Mouse (Mus musculus) ES-E14 (cell line): Measurements from ENCODE around the gene Pcdh15. TPM values are rescaled to one million over a fixed set of nuclear protein-coding genes. Genes with fewer than 3 reads are reported as not detected.

Experiments
- DNase-seq: peaks from one replicate; pipeline ENCODE4 v3.0.0-alpha.2; 2013; ENCODE audit warnings: low read depth, low spot score
- H3K27ac ChIP-seq: 2 replicates; pipeline ENCODE4 v1.5.1; 2012; ENCODE audit warnings: low read depth, mild to moderate bottlenecking, low read length, moderate library complexity, mixed read lengths; ENCODE audit not compliant: poor library complexity, insufficient read depth, severe bottlenecking
- H3K36me3 ChIP-seq: 2 replicates; pipeline ENCODE4 v1.6.1; 2012; ENCODE audit warnings: mild to moderate bottlenecking, low read length, moderate library complexity, mixed read lengths; ENCODE audit not compliant: control insufficient read depth, poor library complexity, insufficient read depth, severe bottlenecking
- H3K4me1 ChIP-seq, 2 experiments: fragments of 150-350 bp in 1 of 2; sonication (generic) in 1 of 2; 2 replicates each; pipeline ENCODE4 v1.6.1; 2012; ENCODE audit warnings: low read length in 2 of 2, mild to moderate bottlenecking in 1 of 2, mixed read lengths in 1 of 2; ENCODE audit not compliant: control insufficient read depth in 2 of 2, insufficient read depth in 2 of 2, poor library complexity in 1 of 2
- H3K4me3 ChIP-seq, 2 experiments: fragments of 150-350 bp in 1 of 2; sonication (generic) in 1 of 2; 2 replicates each; pipeline ENCODE4 v1.5.1; 2012; ENCODE audit warnings: low read length in 2 of 2, low read depth in 1 of 2, mild to moderate bottlenecking in 1 of 2, mixed read lengths in 1 of 2; ENCODE audit not compliant: insufficient read depth in 1 of 2, poor library complexity in 1 of 2, severe bottlenecking in 1 of 2
- H3K9ac ChIP-seq: 2 replicates; pipeline ENCODE4 v1.6.1; 2012; ENCODE audit warnings: low read depth, mild to moderate bottlenecking, low read length, mixed read lengths; ENCODE audit not compliant: poor library complexity, insufficient read depth, severe bottlenecking
- H3K9me3 ChIP-seq: fragments of 150-350 bp; sonication (generic); 2 replicates; pipeline ENCODE4 v1.6.1; 2012; ENCODE audit warnings: low read depth, mild to moderate bottlenecking, low read length; ENCODE audit not compliant: control insufficient read depth, insufficient read depth
- CHD2 ChIP-seq: IDR thresholded peaks from 2 replicates; pipeline ENCODE4 v1.6.1; 2014; ENCODE audit warnings: mild to moderate bottlenecking, low read depth, low read length, inconsistent platforms
- HCFC1 ChIP-seq: IDR thresholded peaks from 2 replicates; pipeline ENCODE4 v1.6.1; 2012; ENCODE audit warnings: low read length, inconsistent platforms, borderline replicate concordance; ENCODE audit not compliant: insufficient read depth
- MAFK ChIP-seq: IDR thresholded peaks from 2 replicates; pipeline ENCODE4 v1.6.1; 2014; ENCODE audit warnings: mild to moderate bottlenecking, low read depth, low read length, inconsistent platforms; ENCODE audit not compliant: insufficient read depth
- ZC3H11A ChIP-seq: IDR thresholded peaks from 2 replicates; pipeline ENCODE4 v1.6.1; 2012; ENCODE audit warnings: low read depth, mild to moderate bottlenecking, inconsistent platforms, low read length, borderline replicate concordance
- ZNF384 ChIP-seq: IDR thresholded peaks from 2 replicates; pipeline ENCODE4 v1.6.1; 2012; ENCODE audit warnings: low read depth, low read length, inconsistent platforms
- in situ Hi-C, 2 experiments: fragments of 600-800 bp; cut with MboI; formaldehyde crosslinking; loops; one replicate each; pipeline ENCODE4 v1.15.1; 2025; ENCODE audit warnings: low sequenced_read_pairs in 2 of 2, inconsistent platforms in 1 of 2; ENCODE audit not compliant: unreplicated experiment in 2 of 2
- total RNA-seq: library from RNA; depleted of rRNA; stranded (reverse); fragments of 300-350 nt; gene quantifications from 2 replicates; pipeline ENCODE4 v1.2.3, GENCODE M21; 2012

Pcdh15 gene
- total RNA-seq, 1 experiment = 0.04 TPM

DNA sequence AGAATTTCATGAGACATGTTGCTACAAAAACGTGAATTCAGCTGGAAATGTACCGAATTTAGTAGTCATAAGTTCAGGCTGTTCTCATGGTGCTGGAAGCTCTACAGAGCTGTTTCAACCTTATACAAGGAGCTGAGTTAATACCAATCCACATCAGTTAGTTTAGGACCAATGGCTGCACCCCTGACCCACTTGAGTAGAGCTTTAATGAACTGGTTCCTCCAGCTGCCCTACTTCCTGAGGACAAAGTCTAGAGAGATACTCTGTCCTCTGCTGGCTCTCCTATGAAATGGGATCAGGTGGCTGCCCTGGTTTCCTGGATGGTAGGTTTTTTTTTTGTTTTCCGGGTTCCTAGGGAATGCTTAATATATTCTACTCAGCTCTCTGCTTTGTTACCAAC is 1030.0 kb downstream of the Pcdh15 start:
- no peak for DNase-seq
- Histone ChIP-seq H3K36me3 (no peaks in the 10 kb centered on the region), H3K4me1 (no peaks in the 10 kb centered on the region), H3K9me3 (no peaks in the 10 kb centered on the region), H3K9ac (no peak overlapping the region), H3K4me3 (no peak overlapping the region), H3K27ac (no peak overlapping the region)
- TF ChIP-seq ZC3H11A (no peak), MAFK (no peak), HCFC1 (no peak), ZNF384 (no peak), CHD2 (no peak)
- in situ Hi-C loops = no loop called here

- in situ Hi-C loops = no loop called here
- no peak overlapping the region for H3K9ac ChIP-seq
- no peak for DNase-seq
- H3K27ac ChIP-seq = no peak overlapping the region
- no peaks in the 10 kb centered on the region for H3K36me3 ChIP-seq
- H3K4me1 ChIP-seq = no peaks in the 10 kb centered on the region
- no peak overlapping the region for H3K4me3 ChIP-seq
- no peaks in the 10 kb centered on the region for H3K9me3 ChIP-seq
- TF ChIP-seq ZC3H11A (no peak), ZNF384 (no peak), CHD2 (no peak), HCFC1 (no peak), MAFK (no peak)
Measured at GRCm38 (mm10) chr10:74129665-74130064, 1030.5 kb downstream of the Pcdh15 start.

- in situ Hi-C loops = no loop called here
- H3K9ac ChIP-seq = no peak overlapping the region
Measured at GRCm38 (mm10) chr10:74130805-74131204, 1031.7 kb downstream of the Pcdh15 start.

GRCm38 (mm10) chr10:74147966-74148365 is 1048.8 kb downstream of the Pcdh15 start:
- Histone ChIP-seq H3K4me3 (no peak overlapping the region), H3K9ac (no peak overlapping the region), H3K27ac (no peak overlapping the region), H3K4me1 (no peaks in the 10 kb centered on the region), H3K36me3 (no peaks in the 10 kb centered on the region), H3K9me3 (no peaks in the 10 kb centered on the region)
- no peak for DNase-seq
- TF ChIP-seq MAFK (no peak), ZNF384 (no peak), CHD2 (no peak), ZC3H11A (no peak), HCFC1 (no peak)
- in situ Hi-C loops = no loop called here

More at GRCm38 (mm10) chr10:74130805-74131204, 1031.7 kb downstream of the Pcdh15 start:
- no peak for DNase-seq
- no peaks in the 10 kb centered on the region for H3K4me1 ChIP-seq
- no peaks in the 10 kb centered on the region for H3K36me3 ChIP-seq
- H3K27ac ChIP-seq = no peak overlapping the region
- no peak for TF ChIP-seq CHD2
- no peak for TF ChIP-seq ZNF384
- H3K9me3 ChIP-seq = no peaks in the 10 kb centered on the region
- no peak overlapping the region for H3K4me3 ChIP-seq

- Histone ChIP-seq H3K9ac (no peak overlapping the region), H3K27ac (no peak overlapping the region), H3K4me1 (no peaks in the 10 kb centered on the region), H3K36me3 (no peaks in the 10 kb centered on the region), H3K4me3 (no peak overlapping the region), H3K9me3 (no peaks in the 10 kb centered on the region)
- no peak for TF ChIP-seq MAFK
- no peak for TF ChIP-seq ZNF384
- TF ChIP-seq CHD2 = no peak
- no peak for TF ChIP-seq ZC3H11A
- no peak for TF ChIP-seq HCFC1
- no peak for DNase-seq
- in situ Hi-C loops = no loop called here
Measured at GRCm38 (mm10) chr10:74181921-74182320, 1082.8 kb downstream of the Pcdh15 start.
